Mouse (Mus musculus) retina, postnatal 7 days (tissue): Measurements from ENCODE around the gene Dnajb6.
"Not testable (repeated sequence)": the region's sequence is repeated elsewhere in the genome, so short reads cannot be mapped to it uniquely, and the experiment has no call there.

Source experiments
- DNase-seq: peaks from one replicate; pipeline ENCODE4 v3.0.0-alpha.2; 2012; ENCODE audit warnings: low read depth, low spot score

The Dnajb6 gene

DNA sequence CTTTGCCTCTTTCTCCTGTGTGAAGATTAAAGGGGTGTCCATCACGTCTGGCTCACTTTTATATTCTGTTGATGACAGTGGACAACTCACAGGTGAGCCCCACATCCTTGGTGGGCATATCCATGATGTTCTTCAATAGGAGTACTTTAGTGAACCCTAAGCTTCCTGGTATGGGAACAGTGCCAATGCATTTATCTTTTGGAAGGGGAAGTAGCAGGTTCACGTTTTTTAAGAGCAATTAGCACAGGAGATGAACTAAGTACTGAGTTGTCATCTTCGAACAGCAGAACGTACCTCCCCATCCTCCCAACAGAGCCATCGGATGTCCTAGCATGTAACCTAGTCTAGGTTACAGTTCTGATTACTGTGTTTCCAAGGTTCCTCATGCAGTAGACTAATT is 23.8 kb downstream of the Dnajb6 start:
- DNase-seq, result no peak

DNA sequence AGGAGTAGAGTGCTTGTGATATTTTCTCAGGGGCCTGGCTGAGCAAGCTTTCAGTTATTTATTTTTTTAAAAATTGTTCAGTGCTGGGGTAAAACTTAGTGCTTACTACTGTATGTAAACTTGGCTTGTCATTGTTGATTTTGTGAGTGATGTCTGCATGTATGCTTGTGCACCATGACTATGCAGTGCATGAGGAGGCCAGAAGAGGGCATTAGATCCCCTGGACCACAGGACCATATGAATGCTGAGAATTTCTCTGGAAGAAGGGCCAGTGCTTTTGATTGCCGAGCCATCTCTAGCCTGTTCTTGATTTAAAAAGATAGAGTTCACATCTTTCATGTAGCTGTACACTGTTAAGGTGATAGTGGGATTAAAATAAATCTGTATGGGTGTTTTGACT is 35.4 kb downstream of the Dnajb6 start:
- no peak for DNase-seq

DNA sequence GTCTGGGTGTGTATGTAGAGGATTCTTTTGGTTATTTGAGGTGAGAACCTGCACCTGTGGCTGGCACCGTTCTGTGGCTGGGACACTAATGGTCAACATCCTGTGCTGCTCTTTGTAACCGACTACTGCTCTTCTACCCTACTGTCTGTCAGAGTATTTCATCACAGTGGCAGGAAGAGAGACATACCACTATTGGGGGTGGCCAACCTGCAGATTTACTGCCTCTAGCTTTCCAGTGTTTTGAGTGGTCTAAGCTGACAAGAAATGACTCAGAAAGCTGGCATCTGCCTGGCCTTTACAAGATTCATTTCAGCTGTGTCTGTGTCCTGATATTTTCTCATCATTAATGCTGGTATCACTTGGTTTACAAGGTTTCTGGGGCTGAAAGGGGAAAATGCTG is 36.5 kb downstream of the Dnajb6 start:
- DNase-seq, result no peak

DNA sequence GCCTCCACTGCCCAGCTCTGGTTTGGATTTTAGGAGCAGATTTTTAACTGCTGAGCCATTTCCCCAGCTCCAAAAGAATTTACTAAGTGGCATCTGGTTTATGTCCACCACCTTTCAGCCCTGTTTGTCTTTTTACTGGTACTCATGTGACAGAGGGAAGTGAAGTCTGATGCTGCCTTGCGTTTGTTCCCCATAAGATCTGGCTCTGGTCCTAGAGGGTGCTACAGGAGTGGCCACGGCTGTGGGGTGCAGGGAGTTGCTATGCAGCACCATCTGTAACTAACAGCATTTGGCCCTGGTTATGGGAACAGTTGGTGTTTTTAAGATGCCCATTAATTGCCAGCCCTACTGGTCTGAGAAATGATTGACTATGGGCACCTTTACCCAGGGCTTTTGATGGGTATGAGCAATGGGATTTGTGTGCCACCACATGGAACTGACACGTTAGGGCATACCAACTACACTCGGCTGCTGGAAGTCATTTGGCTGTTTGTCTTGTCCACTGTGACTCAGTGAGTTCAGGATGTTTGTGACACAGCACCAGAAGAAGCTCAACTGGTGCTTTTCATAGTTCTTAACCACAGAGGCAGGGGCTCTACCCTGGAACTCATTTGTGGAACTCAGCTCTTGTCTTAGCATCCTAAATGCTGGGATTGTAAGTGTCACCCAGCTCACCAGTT is 37.3 kb downstream of the Dnajb6 start:
- no peak for DNase-seq

DNA sequence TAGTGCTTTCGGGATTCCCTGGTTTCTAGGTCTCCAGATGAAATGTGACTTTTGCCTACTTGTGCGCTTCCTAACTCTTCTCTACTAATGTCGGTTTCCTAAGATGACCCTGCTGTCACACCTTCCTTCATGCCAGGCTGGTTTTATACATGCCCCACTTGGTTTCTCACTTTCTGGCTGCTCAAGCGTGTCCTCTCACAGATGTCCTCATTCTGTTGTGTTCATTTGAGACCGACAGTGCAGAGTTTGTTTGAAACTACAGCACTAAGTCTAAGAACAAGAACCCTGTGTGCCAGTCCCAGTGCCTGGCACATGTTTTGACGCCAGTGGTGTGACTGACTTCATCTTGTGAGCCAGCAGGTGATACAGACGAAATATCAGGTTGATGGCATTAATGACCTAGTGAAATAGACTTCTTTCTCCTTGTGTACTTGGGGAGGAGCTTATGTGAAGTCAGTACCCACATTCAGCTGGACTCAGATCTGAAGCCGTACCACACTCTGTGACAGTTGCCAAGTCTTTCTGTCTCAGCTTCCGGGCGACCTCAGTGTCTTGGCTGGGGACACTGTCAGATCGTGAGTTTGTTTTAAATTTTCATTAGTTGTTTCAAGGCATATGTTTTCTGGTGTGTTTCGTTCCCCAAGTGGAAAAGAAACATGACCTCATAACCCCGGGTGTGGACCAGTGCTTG is 38.1 kb downstream of the Dnajb6 start:
- DNase-seq, result no peak

DNA sequence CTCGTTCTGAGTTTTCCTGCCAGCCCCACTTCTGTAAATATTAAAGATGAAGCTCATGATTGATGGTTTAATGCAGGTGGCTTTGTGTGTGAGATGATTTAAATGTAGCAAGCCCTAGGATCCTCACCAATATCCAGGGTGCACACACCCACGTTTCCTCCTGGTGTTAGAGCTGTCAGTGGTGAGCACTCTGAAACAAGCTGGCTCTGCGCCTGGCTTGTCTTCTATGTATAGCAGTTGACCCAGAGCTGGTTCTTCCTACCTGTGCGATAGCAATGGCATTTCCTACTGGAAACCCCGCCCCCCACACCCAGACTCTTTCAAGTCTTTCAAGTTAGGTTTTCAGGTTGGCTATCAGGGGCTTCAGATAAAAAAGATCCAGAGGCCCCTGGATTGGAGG is 39.9 kb downstream of the Dnajb6 start:
- DNase-seq, result no peak

DNA sequence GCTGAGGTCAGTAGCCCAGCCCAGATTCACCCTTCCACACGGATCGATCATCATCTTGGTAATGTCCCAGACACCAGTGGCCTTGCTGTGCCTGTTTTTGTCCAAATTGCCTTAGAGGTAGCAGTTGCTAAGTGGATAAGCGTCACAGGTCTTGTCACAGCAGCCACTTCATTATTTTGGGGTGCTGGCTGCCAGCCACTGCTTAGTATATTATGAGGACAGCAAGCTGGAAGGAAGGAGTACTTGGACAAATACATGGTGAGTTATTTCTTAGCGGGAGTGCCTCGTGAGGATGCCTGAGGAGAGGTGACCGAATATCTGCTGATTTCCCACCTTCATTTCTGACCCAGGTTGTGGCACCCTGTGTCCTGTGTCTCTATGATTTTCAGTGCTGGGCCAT is 42.5 kb downstream of the Dnajb6 start:
- no peak for DNase-seq

DNA sequence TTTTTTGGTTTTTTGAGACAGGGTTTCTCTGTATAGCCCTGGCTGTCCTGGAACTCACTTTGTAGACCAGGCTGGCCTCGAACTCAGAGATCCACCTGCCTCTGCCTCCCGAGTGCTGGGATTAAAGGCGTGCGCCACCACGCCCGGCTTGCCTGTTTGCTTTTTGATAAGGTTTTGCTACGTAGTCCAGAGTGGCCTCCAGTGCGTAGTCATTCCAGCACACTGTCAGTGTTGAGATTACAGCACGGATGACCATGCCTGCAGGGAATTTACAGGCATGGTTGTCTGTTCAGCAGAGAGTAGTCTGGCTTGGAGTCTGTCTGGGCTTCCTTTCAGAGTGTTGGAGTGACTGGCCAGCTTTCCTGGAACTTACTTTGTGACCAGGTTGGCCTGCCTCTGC is 44.2 kb downstream of the Dnajb6 start:
- not testable (repeated sequence) for DNase-seq

DNA sequence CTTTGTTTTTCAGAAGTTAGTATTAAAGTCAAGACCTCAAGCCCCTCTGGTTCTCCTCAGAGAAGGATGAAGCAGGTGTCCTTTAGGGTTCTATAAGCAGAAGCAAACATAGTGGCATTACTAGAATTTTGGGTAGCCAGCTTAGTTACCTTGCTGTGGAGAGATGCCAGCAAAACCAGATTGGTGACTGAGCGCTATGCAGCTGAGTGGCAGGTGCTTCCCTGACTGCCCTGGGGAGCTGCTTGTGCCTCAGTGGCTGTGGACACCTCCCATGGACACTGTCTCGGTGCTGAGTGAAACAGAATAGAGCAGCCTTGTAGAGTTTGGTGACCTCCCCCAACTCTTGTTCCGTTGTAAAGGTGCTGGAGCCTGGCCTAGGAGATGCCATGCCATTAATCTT is 46.8 kb downstream of the Dnajb6 start:
- DNase-seq, result no peak

GRCm38 (mm10) chr5:29784906-29785305 is 49.4 kb downstream of the Dnajb6 start:
- DNase-seq, result not testable (repeated sequence)

DNA sequence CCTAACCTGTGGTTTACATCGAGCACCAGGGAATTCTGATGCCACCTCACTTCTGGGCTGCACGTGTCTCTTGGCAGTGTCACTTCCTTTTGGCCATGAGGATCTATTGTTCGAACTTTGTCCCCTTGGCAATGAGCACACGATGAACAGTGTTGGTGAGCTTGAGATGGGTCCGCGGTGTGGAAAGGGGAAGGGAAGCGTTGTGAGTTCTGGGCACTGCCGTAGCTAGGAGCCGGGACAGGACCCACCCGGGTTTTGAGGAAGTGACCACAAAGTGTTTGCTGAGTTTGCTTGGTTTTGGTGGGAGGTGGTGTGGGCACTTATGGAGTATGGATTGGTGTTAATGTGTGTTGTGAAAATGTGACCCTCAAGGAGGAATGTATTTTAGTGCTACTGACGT is 50.5 kb downstream of the Dnajb6 start:
- DNase-seq, result not testable (repeated sequence)

DNA sequence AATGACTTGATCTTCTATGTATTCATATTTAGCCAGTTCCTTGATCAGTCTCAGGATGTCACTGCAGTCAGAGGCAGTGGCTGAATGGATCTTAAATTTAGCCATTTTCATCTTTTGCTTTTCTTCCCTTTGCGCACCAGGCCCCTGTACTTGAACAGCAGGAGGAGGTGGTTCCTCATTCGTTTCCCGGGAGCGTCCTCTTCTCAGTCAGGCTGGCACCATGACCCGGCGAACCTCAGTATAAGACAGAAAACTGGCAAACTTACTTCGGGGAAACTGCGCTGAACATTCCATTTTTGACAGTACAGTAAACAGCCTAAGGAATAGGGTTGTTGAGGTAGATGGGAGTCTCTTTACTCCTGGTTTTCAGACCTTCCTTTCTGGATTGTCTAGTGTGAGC is 59.4 kb downstream of the Dnajb6 start:
- DNase-seq, result not testable (repeated sequence)

DNA sequence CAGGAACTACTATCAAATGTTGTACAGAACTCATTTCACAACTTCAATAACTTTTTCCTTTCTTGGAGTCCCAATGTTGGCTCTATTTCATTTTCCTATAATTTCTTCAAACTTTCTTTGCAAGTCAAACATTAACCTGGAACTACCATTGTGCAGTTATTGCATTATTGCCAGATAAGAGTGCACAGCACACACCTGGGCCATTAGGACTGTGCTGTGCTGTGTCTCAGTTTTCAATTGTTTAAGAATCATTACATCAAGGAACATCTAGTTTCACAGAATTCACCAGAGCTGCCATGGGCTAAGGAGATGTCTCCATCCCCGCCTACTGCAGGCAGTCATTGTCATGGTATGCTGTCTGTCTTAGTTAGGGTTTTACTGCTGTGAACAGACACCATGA is 73.5 kb downstream of the Dnajb6 start:
- no peak for DNase-seq

- not testable (repeated sequence) for DNase-seq
Measured at GRCm38 (mm10) chr5:29811377-29811921, 76.0 kb downstream of the Dnajb6 start.

GRCm38 (mm10) chr5:29816523-29817242 is 81.2 kb downstream of the Dnajb6 start:
- DNase-seq, result no peak

- no peak for DNase-seq
Measured at GRCm38 (mm10) chr5:29817400-29817799, 81.9 kb downstream of the Dnajb6 start.

DNA sequence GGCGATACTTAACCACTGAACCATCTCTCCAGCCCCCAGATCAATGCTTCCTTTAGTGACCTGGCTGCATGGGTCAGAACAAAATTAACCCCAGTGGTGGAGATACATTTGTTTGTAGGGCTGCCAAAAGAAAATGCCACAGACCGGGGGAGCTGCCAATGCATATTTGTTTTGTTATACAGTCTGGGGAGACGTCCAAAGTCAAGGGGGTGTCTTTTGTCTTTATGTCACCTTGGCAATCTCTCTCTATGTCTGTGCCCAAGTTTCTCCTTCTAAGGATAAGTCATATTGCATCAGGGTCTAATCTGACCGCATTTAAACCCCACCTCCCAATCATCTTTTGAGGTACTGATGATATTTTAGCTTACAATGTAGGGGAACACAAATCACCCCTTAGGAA is 82.8 kb downstream of the Dnajb6 start:
- no peak for DNase-seq

- peak; percentile 11 for DNase-seq
Measured at GRCm38 (mm10) chr5:29824796-29825195, 89.3 kb downstream of the Dnajb6 start.

- no peak for DNase-seq
Measured at GRCm38 (mm10) chr5:29826780-29827179, 91.3 kb downstream of the Dnajb6 start.

DNA sequence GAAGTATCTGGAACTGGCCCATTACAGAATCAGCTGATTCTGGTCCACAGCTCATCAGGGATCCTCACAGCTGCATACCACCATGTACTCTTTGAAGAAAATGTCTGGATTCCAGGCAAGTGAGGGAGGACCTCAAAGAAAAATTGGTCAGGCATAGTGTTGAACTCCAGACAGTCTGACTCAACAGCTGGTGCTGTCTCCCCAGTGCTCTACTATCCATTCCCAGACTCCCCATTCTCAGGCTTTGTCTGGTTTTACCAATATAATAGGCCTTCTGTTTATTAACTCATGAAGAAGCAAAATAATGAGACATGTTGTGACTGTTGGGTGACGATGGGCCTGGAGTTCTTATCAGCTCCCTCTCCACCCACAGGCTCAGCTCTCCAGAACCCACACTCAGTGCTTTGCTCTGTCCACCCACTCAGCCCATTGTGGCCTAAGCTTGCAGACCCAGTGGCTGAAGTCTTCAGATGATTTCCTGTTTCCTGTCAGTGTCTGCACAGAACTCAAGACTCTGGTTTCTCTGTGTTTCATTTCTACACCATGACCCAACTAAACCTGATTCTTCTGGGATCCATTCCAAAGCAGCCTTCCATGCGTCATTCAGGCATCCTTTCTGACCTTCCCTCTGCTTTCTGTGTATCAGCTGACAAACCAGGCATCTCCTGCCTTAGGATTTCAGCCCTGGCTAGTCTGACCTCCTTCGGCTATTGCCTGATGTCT is 107.1 kb downstream of the Dnajb6 start:
- no peak for DNase-seq

DNA sequence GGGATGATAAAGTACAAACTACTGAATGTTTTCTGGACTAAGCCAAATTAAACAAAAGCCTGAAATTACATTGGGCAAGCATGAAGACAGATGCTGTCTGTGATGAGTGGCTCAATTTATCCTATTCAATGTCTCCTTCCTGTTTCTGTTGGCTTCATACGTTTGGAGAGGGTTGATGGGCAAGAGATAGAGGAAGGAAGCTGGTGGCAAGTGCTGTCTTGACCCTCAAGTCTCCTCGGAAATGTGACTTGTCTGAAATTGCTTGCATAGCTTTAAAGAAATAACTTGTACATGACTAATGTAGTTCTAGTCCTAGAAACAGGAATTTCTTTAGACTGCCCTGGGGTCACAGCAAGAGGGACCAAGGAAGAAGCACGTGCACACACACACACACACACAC is 109.5 kb downstream of the Dnajb6 start:
- DNase-seq, result no peak

DNA sequence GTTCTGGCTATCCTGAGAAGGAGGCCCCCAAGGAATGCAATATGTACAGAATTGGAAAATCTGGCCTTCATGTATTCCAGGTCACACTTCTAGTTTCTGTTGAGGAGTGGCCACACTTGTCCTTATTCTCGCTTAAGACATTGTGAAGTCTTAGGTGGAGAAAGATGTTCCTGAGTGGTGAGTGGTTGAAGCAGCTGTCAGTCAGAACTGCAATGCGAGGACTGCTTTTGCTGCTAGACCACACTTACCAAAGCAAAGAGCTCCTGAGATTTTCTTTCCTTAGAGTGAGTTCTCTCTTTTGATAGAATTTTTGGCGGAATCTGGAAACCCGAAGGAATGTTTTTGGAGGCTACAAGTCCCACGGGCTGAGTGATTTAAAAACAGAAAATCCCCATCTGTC is 112.0 kb downstream of the Dnajb6 start:
- DNase-seq, result no peak
